Comparison of ENCODE assay signal across 8 mouse cellular contexts in the genomic region with DNA sequence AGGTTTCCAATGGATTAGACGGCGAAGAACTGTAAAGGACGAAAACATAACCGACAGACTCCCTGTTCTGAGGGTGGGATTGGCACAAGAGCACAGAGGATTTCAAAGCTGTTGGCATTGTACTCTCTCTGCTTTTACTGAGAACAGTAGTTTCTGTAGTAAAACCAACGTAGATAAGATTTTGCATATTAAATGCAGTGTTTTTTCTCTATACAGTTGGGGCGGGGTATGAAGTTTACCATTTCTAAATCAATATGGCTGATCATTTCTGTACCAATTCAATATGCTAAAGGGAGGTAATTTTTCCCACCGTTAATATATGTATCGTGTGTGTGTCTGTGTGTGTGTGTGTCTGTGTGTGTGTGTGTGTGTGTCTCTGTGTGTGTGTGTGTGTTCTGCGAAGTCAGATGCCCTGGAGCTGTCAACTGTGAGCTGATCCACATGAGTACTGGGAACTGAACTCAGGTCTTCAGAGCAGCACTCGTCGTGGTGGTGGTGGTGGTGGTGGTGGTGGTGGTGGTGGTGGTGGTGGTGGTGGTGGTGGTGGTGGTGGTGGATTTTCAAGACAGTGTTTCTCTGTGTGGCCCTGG. TPM values are rescaled to one million over a fixed set of nuclear protein-coding genes. Genes with fewer than 3 reads are reported as not detected.
A peak's percentile ranks its signal among the peaks of the same experiment; 100 is the strongest.
DNase-seq lines count a peak whose midpoint lies in the region; ATAC-seq and TF ChIP-seq lines count a peak whose summit lies in the region.

No protein-coding gene starts in this region.

- H3K4me1 ChIP-seq in heart, embryonic 12.5 days (replicated peaks): peaks cover 5% of the 10 kb centered on the region; the same call in 1 of the 2 replicates
- peaks cover 0 to 2% of the 10 kb centered on the region in 2 experiments; a peak in 1 of 4 replicates for H3K4me1 ChIP-seq in ES-E14 (ENCODE audit: control insufficient read depth in 2 of 2, insufficient read depth in 2 of 2, low read length in 2 of 2, poor library complexity in 1 of 2)
- H3K4me1 ChIP-seq in hindbrain, embryonic 11.5 days (replicated peaks; ENCODE audit: control insufficient read depth, insufficient read depth, low read length): no peaks in the 10 kb centered on the region

- H3K4me2 ChIP-seq in heart, embryonic 12.5 days: peak overlapping the region; percentile 73
- H3K4me2 ChIP-seq in hindbrain, embryonic 11.5 days (replicated peaks; ENCODE audit: low read depth, low read length): peak overlapping the region; percentile 41

- H3K9me3 ChIP-seq in heart, embryonic 12.5 days (replicated peaks): no peaks in the 10 kb centered on the region; the same call in 1 of the 2 replicates
- no peaks in the 10 kb centered on the region for H3K9me3 ChIP-seq in ES-E14 (ENCODE audit: control insufficient read depth, insufficient read depth, low read depth, low read length)
- H3K9me3 ChIP-seq in hindbrain, embryonic 11.5 days (ENCODE audit: control insufficient read depth, low read length): no peaks in the 10 kb centered on the region

- peak overlapping the region; percentile 48 for H3K27ac ChIP-seq in heart, embryonic 12.5 days (ENCODE audit: poor library complexity, severe bottlenecking)
- no peak overlapping the region for H3K27ac ChIP-seq in ES-E14 (ENCODE audit: insufficient read depth, low read depth, low read length, poor library complexity, severe bottlenecking)
- H3K27ac ChIP-seq in hindbrain, embryonic 11.5 days (ENCODE audit: low read depth, low read length): peak overlapping the region; percentile 14; the same call in 1 of the 2 replicates

- H3K9ac ChIP-seq in heart, embryonic 12.5 days: peak overlapping the region; percentile 72
- H3K9ac ChIP-seq in ES-E14 (ENCODE audit: insufficient read depth, low read depth, low read length, poor library complexity, severe bottlenecking): peak overlapping the region; percentile 49; the same call in 1 of the 2 replicates
- peak overlapping the region; percentile 46 for H3K9ac ChIP-seq in hindbrain, embryonic 11.5 days (ENCODE audit: low read depth, low read length)

- no peaks in the 10 kb centered on the region for H3K27me3 ChIP-seq in heart, embryonic 12.5 days (replicated peaks)
- H3K27me3 ChIP-seq in hindbrain, embryonic 11.5 days (ENCODE audit: control insufficient read depth, insufficient read depth, low read length): no peaks in the 10 kb centered on the region

- no peaks in the 10 kb centered on the region for H3K36me3 ChIP-seq in heart, embryonic 12.5 days
- no peaks in the 10 kb centered on the region for H3K36me3 ChIP-seq in ES-E14 (ENCODE audit: control insufficient read depth, insufficient read depth, low read length, poor library complexity, severe bottlenecking)
- H3K36me3 ChIP-seq in hindbrain, embryonic 11.5 days (ENCODE audit: control insufficient read depth, insufficient read depth, low read length): no peaks in the 10 kb centered on the region

- WGBS in heart, embryonic 12.5 days: 20% methylated on average over 9 of the region's 11 CpGs
- WGBS in hindbrain, embryonic 11.5 days: 28% methylated on average over 10 of the region's 11 CpGs

- peak overlapping the region; percentile 51 for H3K4me3 ChIP-seq in heart, embryonic 12.5 days
- peak overlapping the region in 1 of 2 experiments; percentile 20; a peak in 2 of 4 replicates for H3K4me3 ChIP-seq in ES-E14 (ENCODE audit: insufficient read depth in 1 of 2, low read depth in 1 of 2, low read length in 2 of 2, poor library complexity in 1 of 2, severe bottlenecking in 1 of 2)
- peak overlapping the region; percentile 26 for H3K4me3 ChIP-seq in hindbrain, embryonic 11.5 days (ENCODE audit: low read depth, low read length)

- in situ Hi-C loops in ES-E14 (cut with MboI; ENCODE audit: low sequenced_read_pairs in 2 of 2, unreplicated experiment in 2 of 2): no loop called here

- ATAC-seq in heart, embryonic 12.5 days (ENCODE audit: insufficient number of reproducible peaks, low FRiP score): no peak
- ATAC-seq in hindbrain, embryonic 11.5 days (ENCODE audit: low FRiP score): peak; percentile 25; the same call in 1 of the 2 replicates
- 0 out of 2 replicates have a peak, but pooled peaks have one; percentile 3 for ATAC-seq in megakaryocyte progenitor cell, adult 5-6 weeks (replicated peaks; ENCODE audit: poor library complexity)

- DNase-seq in heart, postnatal 4 days: no peak
- no peak for DNase-seq in ES-E14 (ENCODE audit: low read depth, low spot score)
- DNase-seq in hindbrain, embryonic 11.5 days (ENCODE audit: low spot score): no peak
- DNase-seq in layer of hippocampus, adult 11-12 months (ENCODE audit: low spot score): no peak
- DNase-seq in c-Kit-positive CD71-positive TER-119-positive erythroid progenitor cells, embryonic 14.5 days (ENCODE audit: low spot score): no peak
- DNase-seq in ovary, postnatal 10 days (ENCODE audit: low spot score): no peak

TF ChIP-seq in ES-E14, 5 proteins besides CTCF, POLR2A, EP300 and RAD21:
- TF ChIP-seq ZC3H11A (IDR thresholded peaks at IDR 0.05; ENCODE audit: borderline replicate concordance, low read depth, low read length): no peak
- TF ChIP-seq HCFC1 (IDR thresholded peaks at IDR 0.05; ENCODE audit: borderline replicate concordance, insufficient read depth, low read length): no peak
- no peak for TF ChIP-seq MAFK (IDR thresholded peaks at IDR 0.05; ENCODE audit: insufficient read depth, low read depth, low read length)
- TF ChIP-seq CHD2 (IDR thresholded peaks at IDR 0.05; ENCODE audit: low read depth, low read length): no peak
- no peak for TF ChIP-seq ZNF384 (IDR thresholded peaks at IDR 0.05; ENCODE audit: low read depth, low read length)

RNA-seq across cellular contexts. Expression of gene Parp16, which starts 7.1 kb away (rescaled TPM):
- polyA plus RNA-seq in heart, embryonic 12.5 days (2016; fragmentation: Nextera tagmentation; extraction: Ambion mirVana): 5.0 and 5.8 TPM in 2 replicates
- total RNA-seq in heart, postnatal 4 days (2021): 1 to 10 TPM; 3.7 to 3.8 TPM
- 4.9 TPM in 2 replicates for total RNA-seq in ES-E14 (2012; rRNA removed)
- polyA plus RNA-seq in hindbrain, embryonic 11.5 days (2014; fragmentation: Nextera tagmentation; extraction: Ambion mirVana): 4.0 and 6.5 TPM in 2 replicates
- 3.2 and 3.3 TPM in 2 replicates for total RNA-seq in megakaryocyte progenitor cell, adult 5-6 weeks (2015)
- 2.8 and 3.1 TPM in 2 replicates for total RNA-seq in megakaryocyte progenitor cell, adult 5-6 weeks (2017)
